Mouse (Mus musculus) stomach, postnatal 0 days (tissue): ENCODE results near the gene Ccdc155.

ENCODE experiments used
- CTCF ChIP-seq: IDR thresholded peaks from 2 replicates; pipeline ENCODE4 v1.5.1; 2016; ENCODE audit warnings: antibody characterized with exemption, low read depth, mild to moderate bottlenecking, moderate library complexity
- EP300 ChIP-seq: optimal IDR thresholded peaks from 2 replicates; pipeline ENCODE3; 2016; ENCODE audit warnings: antibody characterized with exemption

DNA sequence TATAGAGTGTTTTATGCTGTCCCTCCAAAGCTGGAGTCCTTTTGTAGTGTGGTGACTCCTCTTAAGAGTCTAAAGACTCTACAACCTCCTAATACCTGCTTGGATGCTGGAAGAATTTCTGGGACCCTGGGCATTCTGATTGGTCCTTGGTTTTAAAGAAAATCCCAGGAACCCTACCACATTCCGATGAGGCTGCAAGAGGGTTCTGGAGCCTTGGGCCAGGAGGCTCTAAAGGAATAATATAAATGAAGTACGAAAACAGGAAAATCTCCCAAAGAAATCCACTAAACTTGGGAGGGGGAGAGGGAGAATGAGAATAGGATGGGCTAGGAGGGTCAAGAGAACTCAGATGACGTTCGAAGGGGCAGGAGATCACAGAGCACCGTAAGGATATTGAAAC is 51.1 kb downstream of the Ccdc155 start:
- TF ChIP-seq EP300, result no peak
- TF ChIP-seq CTCF, result no peak
